Mouse (Mus musculus) limb, embryonic 11.5 days (tissue): ENCODE data around the gene Ftl1. TPM values are rescaled to one million over a fixed set of nuclear protein-coding genes. Genes with fewer than 3 reads are reported as not detected.
"Not testable (repeated sequence)": the region's sequence is repeated elsewhere in the genome, so short reads cannot be mapped to it uniquely, and the experiment has no call there.

ENCODE experiments used
- ATAC-seq: fragments of 200-750 bp; cut with Nextera tagmentation; 2 replicates; pipeline ENCODE4 v1.8.0; 2017; ENCODE audit warnings: low read depth; ENCODE audit not compliant: insufficient number of reproducible peaks, low FRiP score, low TSS enrichment
- DNase-seq: peaks from one replicate; pipeline ENCODE4 v3.0.0-alpha.2; 2015; ENCODE audit warnings: low spot score
- H3K27ac ChIP-seq: fragments of 300-500 bp; sonication (generic); replicated peaks from 2 replicates; pipeline ENCODE4 v1.5.1; 2014; ENCODE audit warnings: low read depth, mild to moderate bottlenecking, low read length
- H3K27me3 ChIP-seq: fragments of 300-500 bp; sonication (generic); 2 replicates; pipeline ENCODE4 v1.6.1; 2014; ENCODE audit warnings: mild to moderate bottlenecking, low read length, mixed read lengths; ENCODE audit not compliant: control insufficient read depth, insufficient read depth
- H3K36me3 ChIP-seq: fragments of 300-500 bp; sonication (generic); 2 replicates; pipeline ENCODE4 v1.6.1; 2014; ENCODE audit warnings: mild to moderate bottlenecking, low read length, moderate library complexity, mixed read lengths; ENCODE audit not compliant: control insufficient read depth, insufficient read depth
- H3K4me1 ChIP-seq: fragments of 300-500 bp; sonication (generic); 2 replicates; pipeline ENCODE4 v1.6.1; 2014; ENCODE audit warnings: low read length, mixed read lengths; ENCODE audit not compliant: control insufficient read depth, insufficient read depth
- H3K4me2 ChIP-seq: fragments of 300-500 bp; sonication (generic); 2 replicates; pipeline ENCODE4 v1.6.1; 2014; ENCODE audit warnings: low read depth, mild to moderate bottlenecking, moderate library complexity; ENCODE audit not compliant: severe bottlenecking
- H3K4me3 ChIP-seq: fragments of 300-500 bp; sonication (generic); 2 replicates; pipeline ENCODE4 v1.5.1; 2014; ENCODE audit warnings: low read depth, low read length
- H3K9ac ChIP-seq: fragments of 300-500 bp; sonication (generic); 2 replicates; pipeline ENCODE4 v1.6.1; 2014; ENCODE audit warnings: mild to moderate bottlenecking, low read length
- H3K9me3 ChIP-seq: fragments of 300-500 bp; sonication (generic); 2 replicates; pipeline ENCODE4 v1.6.1; 2016; ENCODE audit warnings: low read length; ENCODE audit not compliant: control insufficient read depth
- WGBS: fragments of 180-500 bp; shearing (Covaris S2); extraction: QIAGEN DNeasy Blood & Tissue Kit; methylation state at CpG from one replicate; pipeline ENCODE4 v1.1.7; 2014; 5-methylcytosine and 5-hydroxymethylcytosine counted together
- polyA plus RNA-seq: library from polyadenylated mRNA; unstranded; fragments of >200 nt; fragmentation: Nextera tagmentation; extraction: Ambion mirVana; gene quantifications from 2 replicates; pipeline ENCODE4 v1.2.1, GENCODE M21; 2014

Gene Ftl1
- polyA plus RNA-seq, 1 experiment from 2014 or later: 5,046 TPM

DNA sequence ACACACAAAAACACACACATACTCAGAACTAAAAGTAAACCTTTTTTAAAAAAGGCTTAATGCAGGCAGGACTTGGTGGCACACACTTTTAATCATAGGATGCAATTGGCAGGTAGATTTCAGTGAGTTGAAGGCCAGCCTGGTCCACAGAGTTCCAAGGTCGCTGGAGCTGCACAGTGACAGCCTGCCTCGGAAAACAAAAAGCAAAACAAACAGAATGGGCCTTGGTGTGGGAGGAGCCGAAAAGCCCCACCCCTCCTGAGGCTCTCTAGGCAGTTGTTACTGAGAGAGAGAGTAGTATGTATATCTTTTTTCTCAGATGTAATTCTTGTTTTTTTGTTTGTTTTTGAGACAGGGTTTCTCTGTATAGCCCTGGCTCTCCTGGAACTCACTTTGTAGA is 31.6 kb upstream of the Ftl1 start:
- no peak for ATAC-seq
- WGBS: 25% methylated on average over 3 of the region's 3 CpGs
- H3K9me3 ChIP-seq: no peaks in the 10 kb centered on the region

DNA sequence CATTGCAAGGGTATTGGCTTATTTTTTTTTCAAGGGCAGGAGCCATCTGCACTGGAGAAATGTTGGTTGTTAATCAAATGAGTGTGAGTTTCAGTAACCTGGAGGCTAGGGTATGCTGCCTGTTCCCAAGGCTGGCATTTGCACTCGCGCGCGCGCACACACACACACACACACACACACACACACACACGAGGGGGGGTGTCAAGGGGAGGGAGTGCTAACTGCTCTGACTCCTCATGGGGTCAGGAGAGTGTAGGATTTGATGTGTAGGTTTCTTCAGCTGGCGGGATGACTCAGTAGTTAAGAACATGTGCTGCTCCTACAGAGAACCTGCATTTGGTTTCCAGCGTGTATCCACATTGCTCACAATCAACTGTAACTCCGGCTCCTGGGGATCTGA is 31.1 kb upstream of the Ftl1 start:
- Histone ChIP-seq H3K27ac (no peak overlapping the region), H3K9ac (no peak overlapping the region), H3K36me3 (peaks cover 14% of the 10 kb centered on the region), H3K27me3 (no peaks in the 10 kb centered on the region), H3K9me3 (no peaks in the 10 kb centered on the region), H3K4me2 (peak overlapping the region; percentile 24; the same call in 1 of the 2 replicates), H3K4me1 (peaks cover 11% of the 10 kb centered on the region; the same call in 1 of the 2 replicates), H3K4me3 (no peak overlapping the region)
- WGBS: 21% methylated on average over 9 of the region's 9 CpGs
- 0 out of 2 replicates have a peak, but pooled peaks have one; percentile 13 for ATAC-seq
- peak; percentile 49 for DNase-seq

More for the DNA sequence above, 31.6 kb upstream of the Ftl1 start:
- DNase-seq: no peak
- H3K9ac ChIP-seq: no peak overlapping the region
- H3K27me3 ChIP-seq: no peaks in the 10 kb centered on the region
- no peak overlapping the region for H3K4me2 ChIP-seq
- H3K27ac ChIP-seq: no peak overlapping the region
- H3K4me3 ChIP-seq: no peak overlapping the region
- peaks cover 17% of the 10 kb centered on the region for H3K36me3 ChIP-seq
- H3K4me1 ChIP-seq: peaks cover 11% of the 10 kb centered on the region; the same call in 1 of the 2 replicates

DNA sequence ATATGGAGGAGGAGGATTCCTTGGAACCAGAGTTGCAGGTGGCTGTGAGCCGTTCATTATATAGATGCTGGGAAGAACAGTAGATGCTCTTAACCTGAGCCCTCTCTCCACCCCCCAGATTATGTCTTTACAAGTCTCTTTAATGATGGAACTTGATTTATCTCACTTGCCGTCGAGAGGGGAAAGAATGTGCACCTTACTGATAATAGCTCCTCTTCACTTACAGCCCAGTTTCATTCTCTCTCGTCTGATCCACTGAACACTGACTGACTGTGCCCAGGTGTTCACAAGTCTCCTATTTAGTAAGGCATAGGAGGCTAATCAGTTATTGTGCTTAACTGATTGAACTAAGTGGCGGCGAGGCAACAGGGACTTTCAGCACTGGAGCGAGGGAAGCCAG is 29.9 kb upstream of the Ftl1 start:
- H3K27ac ChIP-seq: no peak overlapping the region
- ATAC-seq (no peak), DNase-seq (no peak)
- H3K27me3 ChIP-seq: no peaks in the 10 kb centered on the region
- H3K4me1 ChIP-seq: peaks cover 11% of the 10 kb centered on the region; the same call in 1 of the 2 replicates
- no peak overlapping the region for H3K4me2 ChIP-seq
- no peak overlapping the region for H3K9ac ChIP-seq
- H3K36me3 ChIP-seq: peaks cover 11% of the 10 kb centered on the region
- no peaks in the 10 kb centered on the region for H3K9me3 ChIP-seq
- no peak overlapping the region for H3K4me3 ChIP-seq
- 71% methylated on average over 7 of the region's 7 CpGs for WGBS

DNA sequence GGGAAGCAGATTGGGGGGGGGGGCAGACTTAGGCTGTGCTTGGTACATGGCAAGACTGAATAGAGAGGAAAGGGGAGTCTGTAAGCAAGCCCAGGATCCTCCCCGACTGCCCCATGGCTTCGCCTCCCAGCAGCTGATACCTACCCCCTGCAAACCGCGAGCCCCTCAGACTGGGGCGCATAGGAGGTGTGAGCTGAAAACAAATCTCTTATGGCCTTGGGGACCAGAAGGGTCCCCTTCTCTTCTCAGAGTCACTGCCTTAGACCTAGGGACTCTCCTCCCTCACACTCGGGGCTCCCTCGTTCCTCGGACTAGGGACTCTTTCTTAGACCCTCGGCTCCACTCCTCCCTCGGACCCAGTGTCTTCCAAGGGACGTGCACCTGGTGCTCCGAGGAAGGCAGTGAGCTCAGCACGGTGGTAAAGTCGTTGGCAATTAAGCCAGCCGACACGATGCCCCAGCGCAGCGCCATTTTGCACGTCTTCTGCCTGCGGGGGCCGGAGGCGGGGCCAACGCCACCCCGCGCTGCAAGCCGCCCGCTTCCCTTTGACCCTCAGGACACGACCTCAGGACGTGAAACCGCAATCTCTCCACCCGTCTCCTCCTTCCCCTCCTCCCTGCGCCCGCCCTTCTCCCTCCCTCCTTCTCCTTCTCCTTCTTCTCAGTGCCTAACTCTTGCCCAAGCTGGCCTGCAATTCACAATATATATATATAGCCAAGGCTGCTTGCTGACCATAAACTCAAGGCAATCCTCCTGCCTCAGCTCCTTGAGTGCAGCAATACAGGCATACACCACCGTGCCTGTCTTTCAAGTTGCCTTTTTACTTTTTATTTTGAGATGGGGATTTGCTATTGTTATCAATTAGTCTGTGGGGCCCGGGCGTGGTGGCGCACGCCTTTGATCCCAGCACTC is 28.9 kb upstream of the Ftl1 start, which contains the start of gene Dhdh:
Gene Dhdh, minus strand, starts transcription at position 513 of the 912 bp plus-strand sequence.
- DNase-seq: peak; percentile 72
- Histone ChIP-seq H3K9me3 (no peaks in the 10 kb centered on the region), H3K4me1 (peaks cover 11% of the 10 kb centered on the region; the same call in 1 of the 2 replicates), H3K9ac (peak within 1 kb of the TSS; percentile 70), H3K4me3 (peak within 1 kb of the TSS; percentile 41), H3K27me3 (no peaks in the 10 kb centered on the region), H3K4me2 (peak within 1 kb of the TSS; percentile 57), H3K27ac (peak within 1 kb of the TSS; percentile 73; the same call in 1 of the 2 replicates), H3K36me3 (peaks cover 1% of the 10 kb centered on the region; the same call in 1 of the 2 replicates)
- peak; percentile 48 for ATAC-seq
- 8% methylated on average over 36 of the region's 38 CpGs for WGBS

DNA sequence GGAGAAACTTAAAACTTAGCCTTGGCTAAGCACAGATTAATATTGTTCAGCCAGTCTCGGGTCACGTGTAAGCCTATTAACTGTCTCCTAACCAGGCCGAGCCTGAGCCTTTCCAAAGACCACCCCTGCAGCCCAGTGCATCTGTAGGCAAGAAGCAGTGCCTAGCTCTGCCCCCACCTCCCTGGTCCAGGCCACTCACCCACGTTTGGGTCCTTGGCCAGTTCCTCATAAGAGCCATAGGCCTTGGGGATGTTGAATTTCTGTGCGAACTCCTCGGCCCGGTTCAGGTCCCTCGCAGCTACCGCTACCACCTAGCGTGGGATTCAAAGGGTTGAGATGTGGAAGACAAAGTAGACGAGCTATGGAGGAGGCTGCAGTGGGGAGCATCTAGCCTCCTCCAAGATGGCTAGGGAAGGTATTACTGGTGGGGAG is 28.2 kb upstream of the Ftl1 start:
- 32% methylated on average over 11 of the region's 11 CpGs for WGBS
- DNase-seq (peak; percentile 37), ATAC-seq (peak; percentile 33; the same call in 1 of the 2 replicates)
- Histone ChIP-seq H3K27ac (peak overlapping the region; percentile 73; the same call in 1 of the 2 replicates), H3K9me3 (no peaks in the 10 kb centered on the region), H3K36me3 (no peaks in the 10 kb centered on the region; the same call in 1 of the 2 replicates), H3K4me1 (peaks cover 11% of the 10 kb centered on the region; the same call in 1 of the 2 replicates), H3K9ac (no peak overlapping the region), H3K4me3 (peak overlapping the region; percentile 41), H3K4me2 (peak overlapping the region; percentile 57), H3K27me3 (no peaks in the 10 kb centered on the region)

DNA sequence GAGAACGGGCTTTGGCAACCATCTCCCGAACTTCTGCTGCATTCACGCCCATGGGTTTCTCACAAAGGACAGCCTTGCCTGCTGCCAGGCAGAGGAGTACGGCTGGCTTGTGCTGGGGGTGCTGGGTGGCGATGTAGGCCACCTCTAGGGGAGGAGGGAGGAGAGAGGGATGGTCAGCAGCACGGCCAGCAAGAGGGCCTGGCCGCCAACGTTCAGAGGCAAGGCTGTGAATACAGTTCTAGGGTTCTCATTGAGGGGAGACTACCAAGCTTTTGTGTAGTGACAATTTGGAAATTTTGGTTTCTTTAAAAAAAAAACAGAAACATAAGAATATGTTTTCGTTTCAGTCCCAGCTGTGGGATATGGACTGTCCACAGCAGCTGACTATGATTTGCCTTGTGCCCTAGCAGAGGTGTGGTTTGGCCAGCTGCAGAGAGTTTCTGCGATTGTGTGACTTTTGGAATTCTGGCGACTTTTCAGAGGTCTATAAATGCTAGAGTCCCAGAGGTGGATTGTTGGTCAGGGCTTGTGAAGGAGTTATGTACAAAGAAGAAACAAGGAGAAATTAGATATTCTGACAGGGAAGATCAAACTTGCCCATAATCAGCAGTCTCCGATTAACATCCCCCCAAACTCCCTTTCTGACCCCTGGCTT is 27.2 kb upstream of the Ftl1 start, which contains the start of gene Gm45808:
Gene Gm45808, minus strand, starts transcription at position 51 of the 655 bp plus-strand sequence.
- DNase-seq (no peak), ATAC-seq (no peak)
- Histone ChIP-seq H3K4me3 (no peak within 1 kb of the TSS), H3K4me2 (no peak within 1 kb of the TSS; the same call in 1 of the 2 replicates), H3K36me3 (no peaks in the 10 kb centered on the region), H3K9ac (no peak within 1 kb of the TSS), H3K4me1 (peaks cover 11% of the 10 kb centered on the region; the same call in 1 of the 2 replicates), H3K9me3 (no peaks in the 10 kb centered on the region), H3K27ac (no peak within 1 kb of the TSS), H3K27me3 (no peaks in the 10 kb centered on the region)
- WGBS: 84% methylated on average over 12 of the region's 12 CpGs

DNA sequence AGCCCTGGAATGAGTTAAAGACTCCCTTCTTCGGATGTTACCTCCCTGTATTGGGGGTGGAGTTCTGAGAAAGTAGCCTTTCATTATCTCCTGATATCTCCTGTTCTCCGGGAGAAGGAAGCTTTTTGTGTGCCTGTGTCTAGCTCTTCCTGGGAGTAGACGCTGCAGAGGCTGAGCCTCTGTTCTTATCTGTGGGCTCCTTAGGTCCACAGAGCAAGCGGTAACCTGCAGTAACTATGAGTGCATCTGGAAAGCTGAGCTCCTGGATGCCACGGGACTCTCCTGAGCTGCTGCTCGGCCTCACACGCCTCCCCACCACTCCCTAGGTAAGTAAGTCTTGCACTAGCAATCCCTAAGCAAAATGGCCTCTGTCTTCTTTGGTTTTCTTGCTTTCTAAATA is 26.5 kb upstream of the Ftl1 start:
- H3K27ac ChIP-seq: no peak overlapping the region
- ATAC-seq: no peak
- DNase-seq: no peak
- no peaks in the 10 kb centered on the region for H3K9me3 ChIP-seq
- H3K4me1 ChIP-seq: peaks cover 10% of the 10 kb centered on the region; the same call in 1 of the 2 replicates
- no peak overlapping the region for H3K4me3 ChIP-seq
- no peak overlapping the region for H3K9ac ChIP-seq
- WGBS: 79% methylated on average over 7 of the region's 7 CpGs
- H3K4me2 ChIP-seq: no peak overlapping the region
- H3K36me3 ChIP-seq: no peaks in the 10 kb centered on the region
- no peaks in the 10 kb centered on the region for H3K27me3 ChIP-seq

DNA sequence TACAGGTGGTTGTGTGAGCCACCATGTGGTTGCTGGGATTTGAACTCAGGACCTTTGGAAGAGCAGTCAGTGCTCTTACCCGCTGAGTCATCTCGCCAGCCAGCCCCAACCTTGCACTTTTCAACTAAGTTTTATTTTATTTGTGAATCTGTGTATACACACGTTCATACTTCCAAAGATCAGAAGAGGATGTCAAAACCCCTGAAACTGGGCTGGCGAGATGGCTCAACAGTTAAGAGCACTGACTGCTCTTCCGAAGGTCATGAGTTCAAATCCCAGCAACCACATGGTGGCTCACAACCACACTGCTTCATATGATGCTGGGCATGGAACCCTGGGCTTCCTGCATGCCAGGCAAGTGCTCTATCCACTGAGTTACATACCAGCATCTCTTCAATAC is 25.3 kb upstream of the Ftl1 start:
- not testable (repeated sequence) for H3K4me2 ChIP-seq, DNase-seq, H3K9me3 ChIP-seq, H3K4me1 ChIP-seq, H3K9ac ChIP-seq, H3K27ac ChIP-seq, H3K27me3 ChIP-seq, ATAC-seq, H3K36me3 ChIP-seq, H3K4me3 ChIP-seq
- 91% methylated on average over 5 of the region's 5 CpGs for WGBS
